Mouse (Mus musculus) left cerebral cortex, postnatal 36 days (tissue): ENCODE measurements around the gene Myh7b. TPM values are rescaled to one million over a fixed set of nuclear protein-coding genes. Genes with fewer than 3 reads are reported as not detected.

Experiments used
- DNase-seq, 2 experiments: peaks; one replicate each; pipeline ENCODE4 v3.0.0; 2021 to 2022; ENCODE audit warnings: low spot score in 2 of 2, mixed read lengths in 1 of 2
- intact Hi-C: fragments of 180-260 bp; cut with DNase I; formaldehyde crosslinking; loops from one replicate; pipeline ENCODE4 v1.15.1; 2025
- total RNA-seq, 2 experiments: library from RNA; stranded (reverse); gene quantifications; 2 replicates each; pipeline ENCODE4 v1.2.3; 2021

Gene Myh7b
- total RNA-seq, 2 experiments from 2014 or later = 3.8 to 4.2 TPM

DNA sequence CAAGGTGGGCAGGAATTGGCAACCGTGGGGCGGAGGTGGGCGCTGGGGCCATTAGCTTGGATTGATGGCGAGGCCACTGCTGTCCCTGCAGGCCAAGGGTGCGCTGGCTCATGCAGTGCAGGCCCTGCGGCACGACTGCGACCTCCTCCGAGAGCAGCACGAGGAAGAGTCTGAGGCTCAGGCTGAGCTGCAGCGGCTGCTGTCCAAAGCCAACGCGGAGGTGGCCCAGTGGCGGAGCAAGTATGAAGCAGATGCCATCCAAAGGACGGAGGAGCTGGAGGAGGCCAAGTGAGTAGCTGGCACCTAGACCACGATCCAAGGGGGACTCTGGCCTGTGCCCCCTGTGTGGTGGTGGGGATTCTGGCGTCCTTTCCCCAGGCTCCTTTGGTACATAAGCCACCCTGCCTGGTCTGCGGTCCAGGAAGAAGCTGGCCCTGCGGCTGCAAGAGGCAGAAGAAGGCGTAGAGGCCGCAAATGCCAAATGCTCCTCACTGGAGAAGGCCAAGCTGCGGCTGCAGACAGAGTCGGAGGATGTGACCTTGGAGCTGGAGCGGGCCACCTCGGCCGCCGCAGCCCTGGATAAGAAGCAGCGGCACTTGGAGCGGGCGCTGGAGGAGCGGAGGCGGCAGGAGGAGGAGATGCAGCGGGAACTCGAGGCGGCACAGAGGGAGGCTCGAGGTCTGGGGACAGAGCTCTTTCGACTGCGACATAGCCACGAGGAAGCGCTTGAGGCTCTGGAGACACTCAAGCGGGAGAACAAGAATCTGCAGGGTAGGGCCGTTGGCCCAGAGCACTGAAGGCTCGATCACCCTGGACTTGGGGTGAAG, 19.8 kb downstream of the Myh7b start:
- DNase-seq = peak; percentile 36 to 44
- intact Hi-C loops = no loop called here

- DNase-seq = no peak
- intact Hi-C loops = no loop called here
Observed at GRCm38 (mm10) chr2:155632138-155632936, 21.3 kb downstream of the Myh7b start.

DNA sequence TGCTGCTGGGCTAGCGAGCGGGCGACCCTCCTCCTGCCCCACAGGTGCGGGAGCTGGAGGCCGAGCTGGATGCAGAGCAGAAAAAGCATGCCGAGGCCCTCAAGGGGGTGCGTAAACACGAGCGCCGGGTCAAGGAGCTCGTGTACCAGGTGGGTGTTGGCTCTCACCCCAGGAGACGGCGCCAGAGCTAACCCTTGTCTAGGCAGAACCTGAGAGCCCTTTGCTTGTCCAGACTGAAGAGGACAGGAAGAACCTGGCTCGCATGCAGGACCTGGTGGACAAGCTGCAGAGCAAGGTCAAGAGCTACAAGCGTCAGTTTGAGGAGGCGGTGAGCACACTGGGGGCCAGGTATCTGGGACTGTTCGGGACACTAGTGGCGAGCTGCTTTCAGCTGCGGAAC, 22.1 kb downstream of the Myh7b start:
- DNase-seq = no peak

GRCm38 (mm10) chr2:155633731-155634130, 22.7 kb downstream of the Myh7b start:
- DNase-seq = no peak
- intact Hi-C loops = no loop called here

More for the DNA sequence above, 22.1 kb downstream of the Myh7b start:
- intact Hi-C loops = no loop called here

GRCm38 (mm10) chr2:155634562-155634961, 23.6 kb downstream of the Myh7b start:
- intact Hi-C loops = no loop called here
- no peak for DNase-seq

- no peak for DNase-seq
- intact Hi-C loops = no loop called here
Observed at GRCm38 (mm10) chr2:155635961-155636360, 24.9 kb downstream of the Myh7b start.

GRCm38 (mm10) chr2:155636881-155637280, 25.9 kb downstream of the Myh7b start:
- intact Hi-C loops = no loop called here
- DNase-seq = no peak

GRCm38 (mm10) chr2:155637411-155637810, 26.4 kb downstream of the Myh7b start:
- no peak for DNase-seq
- intact Hi-C loops = no loop called here

- intact Hi-C loops = no loop called here
- DNase-seq = no peak
Observed at GRCm38 (mm10) chr2:155640656-155641055, 29.6 kb downstream of the Myh7b start.

- intact Hi-C loops = no loop called here
- DNase-seq = peak in 1 of 2 experiments; percentile 46
Observed at GRCm38 (mm10) chr2:155641540-155642472, 30.8 kb downstream of the Myh7b start.

DNA sequence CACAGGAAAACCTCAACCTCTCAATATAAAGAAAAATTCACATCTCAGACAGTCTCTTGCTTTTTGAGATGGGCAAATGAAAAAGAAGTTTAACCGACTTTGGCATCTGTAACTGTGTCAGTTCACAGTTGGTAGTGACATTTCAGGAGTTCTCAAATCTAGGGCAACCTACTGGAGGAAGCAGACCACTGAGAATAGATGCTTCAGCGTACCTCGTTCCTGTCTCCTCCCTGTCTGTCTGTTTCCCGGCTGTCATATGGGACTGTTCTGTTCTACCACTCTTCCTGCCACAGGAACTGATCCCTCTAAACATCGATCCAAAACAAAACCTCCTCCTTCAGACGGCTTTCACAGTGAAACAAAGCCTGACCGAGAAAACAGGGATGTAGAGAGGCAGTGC, 34.7 kb downstream of the Myh7b start:
- intact Hi-C loops = no loop called here
- DNase-seq = no peak

- no peak for DNase-seq
- intact Hi-C loops = no loop called here
Observed at GRCm38 (mm10) chr2:155652618-155653017, 41.6 kb downstream of the Myh7b start.

- no peak for DNase-seq
Observed at GRCm38 (mm10) chr2:155655759-155656372, 44.9 kb downstream of the Myh7b start.

DNA sequence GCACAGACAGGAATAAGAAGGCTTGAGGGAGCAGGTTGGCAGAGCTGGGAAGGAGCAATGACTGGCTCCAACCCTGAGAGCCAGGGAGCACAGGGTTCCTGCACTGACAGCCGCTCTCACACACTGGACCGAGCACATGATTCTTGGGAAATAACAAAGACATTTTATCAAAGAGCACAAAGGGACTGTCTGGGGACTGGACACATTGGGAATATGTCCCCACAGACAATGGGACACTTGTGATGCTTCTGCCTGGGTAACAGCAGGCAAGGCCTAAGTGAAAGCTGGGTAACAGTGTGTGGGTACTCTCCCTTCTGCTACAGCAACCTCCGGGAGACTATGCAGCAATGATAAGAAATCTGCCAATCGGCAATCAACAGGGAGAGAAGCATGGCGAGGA, 51.4 kb downstream of the Myh7b start:
- intact Hi-C loops = loop anchor here (5.0 kb wide), 1 partner anchor 95 kb away; no protein-coding TSS in a partner anchor
- DNase-seq = no peak

More at GRCm38 (mm10) chr2:155655759-155656372, 44.9 kb downstream of the Myh7b start:
- intact Hi-C loops = no loop called here

- intact Hi-C loops = loop anchor here (5.0 kb wide), 1 partner anchor 94 kb away; no protein-coding TSS in a partner anchor
- DNase-seq = peak in 1 of 2 experiments; percentile 43
Observed at GRCm38 (mm10) chr2:155663097-155663496, 52.1 kb downstream of the Myh7b start.

GRCm38 (mm10) chr2:155663910-155664460, 53.0 kb downstream of the Myh7b start:
- intact Hi-C loops = loop anchor here (5.0 kb wide), 1 partner anchor 93 kb away; no protein-coding TSS in a partner anchor
- DNase-seq = no peak

DNA sequence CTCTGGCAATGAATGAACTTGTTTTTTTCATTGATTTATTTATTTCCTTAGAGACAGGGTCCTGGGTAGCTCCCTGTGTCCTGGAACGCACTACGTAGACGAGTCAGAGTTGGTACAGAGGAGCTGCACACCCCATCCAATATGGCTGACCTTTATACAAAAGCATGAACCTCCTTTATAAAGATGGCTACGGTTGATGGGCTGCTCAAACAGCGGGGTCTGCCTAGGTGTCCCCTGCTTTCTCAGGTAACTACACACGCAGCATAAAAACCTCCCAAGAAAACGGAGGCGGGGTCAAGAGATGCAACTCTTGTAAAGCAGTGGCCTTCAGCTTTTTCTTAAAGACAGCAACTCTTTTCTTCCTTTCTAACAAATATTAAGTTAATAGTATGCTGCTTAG, 56.9 kb downstream of the Myh7b start:
- intact Hi-C loops = no loop called here
- DNase-seq = no peak

DNA sequence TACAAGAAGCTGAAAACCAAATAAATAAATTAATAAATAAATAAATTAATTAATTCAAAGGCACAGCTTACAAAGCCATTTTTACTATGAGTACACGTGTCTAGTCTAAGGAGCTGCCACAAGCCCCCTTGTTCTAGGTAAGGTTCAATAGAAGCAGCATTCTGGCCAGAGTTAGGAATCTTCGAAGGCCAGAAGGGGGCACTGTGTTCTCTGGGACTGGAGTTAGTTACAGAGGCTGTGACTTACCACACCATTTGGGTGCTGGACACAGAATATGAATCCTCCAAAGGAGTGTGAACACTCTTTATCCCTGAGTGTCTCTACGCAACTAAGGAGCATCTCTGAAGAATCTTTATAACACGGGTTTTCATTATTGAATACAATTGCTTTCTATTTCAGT, 57.4 kb downstream of the Myh7b start:
- intact Hi-C loops = no loop called here
- no peak for DNase-seq

DNA sequence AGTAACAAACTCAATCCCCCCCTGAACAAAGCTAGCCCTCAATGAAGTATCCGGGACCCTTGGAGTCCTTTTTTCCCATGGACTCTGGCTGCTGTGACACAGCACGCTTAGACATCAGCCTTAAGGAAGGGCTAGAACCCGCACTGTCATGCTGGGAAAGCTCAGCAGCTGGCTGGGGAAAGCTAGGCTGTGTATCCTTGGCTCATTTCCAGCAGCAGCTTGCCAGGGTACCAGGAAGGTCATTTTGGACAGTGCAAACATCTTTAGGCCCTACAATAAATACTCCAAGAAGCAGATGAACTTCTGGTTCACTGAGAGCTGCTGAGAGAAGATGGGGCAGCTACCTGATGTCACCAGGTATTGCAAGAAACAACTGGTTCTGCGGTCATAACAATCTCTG, 60.2 kb downstream of the Myh7b start:
- intact Hi-C loops = no loop called here
- no peak for DNase-seq
